Mouse (Mus musculus) intestine, embryonic 15.5 days (tissue): ENCODE measurements around the gene Gm10203. TPM values are rescaled to one million over a fixed set of nuclear protein-coding genes. Genes with fewer than 3 reads are reported as not detected.
A peak's percentile ranks its signal among the peaks of the same experiment; 100 is the strongest.

ENCODE experiments used
- ATAC-seq: fragments of 200-750 bp; cut with Nextera tagmentation; 2 replicates; pipeline ENCODE4 v1.8.0; 2017; ENCODE audit warnings: moderate TSS enrichment, moderate library complexity
- H3K27ac ChIP-seq: fragments of 300-500 bp; sonication (generic); 2 replicates; pipeline ENCODE4 v1.5.1; 2015; ENCODE audit warnings: mild to moderate bottlenecking, inconsistent platforms
- H3K27me3 ChIP-seq: fragments of 300-500 bp; sonication (generic); replicated peaks from 2 replicates; pipeline ENCODE4 v1.6.1; 2015; ENCODE audit warnings: inconsistent platforms
- H3K36me3 ChIP-seq: fragments of 300-500 bp; sonication (generic); 2 replicates; pipeline ENCODE4 v1.6.1; 2015; ENCODE audit warnings: inconsistent platforms
- H3K4me1 ChIP-seq: fragments of 300-500 bp; sonication (generic); replicated peaks from 2 replicates; pipeline ENCODE4 v1.6.1; 2015; ENCODE audit warnings: inconsistent platforms
- H3K4me2 ChIP-seq: fragments of 300-500 bp; sonication (generic); replicated peaks from 2 replicates; pipeline ENCODE4 v1.6.1; 2015; ENCODE audit warnings: mild to moderate bottlenecking, inconsistent platforms
- H3K4me3 ChIP-seq: fragments of 300-500 bp; sonication (generic); replicated peaks from 2 replicates; pipeline ENCODE4 v1.5.1; 2015; ENCODE audit warnings: inconsistent platforms
- H3K9ac ChIP-seq: fragments of 300-500 bp; sonication (generic); 2 replicates; pipeline ENCODE4 v1.6.1; 2015; ENCODE audit warnings: inconsistent platforms
- H3K9me3 ChIP-seq: fragments of 300-500 bp; sonication (generic); 2 replicates; pipeline ENCODE4 v1.6.1; 2016; ENCODE audit warnings: inconsistent platforms
- WGBS: fragments of 180-500 bp; shearing (Covaris S2); methylation state at CpG from one replicate; pipeline ENCODE4 v1.1.7; 2015; 5-methylcytosine and 5-hydroxymethylcytosine counted together
- polyA plus RNA-seq: library from polyadenylated mRNA; unstranded; fragments of >200 nt; fragmentation: Nextera tagmentation; extraction: Ambion mirVana; gene quantifications from 2 replicates; pipeline ENCODE4 v1.2.1, GENCODE M21; 2015

Gene Gm10203
- polyA plus RNA-seq, 1 experiment from 2014 or later, result not detected

DNA sequence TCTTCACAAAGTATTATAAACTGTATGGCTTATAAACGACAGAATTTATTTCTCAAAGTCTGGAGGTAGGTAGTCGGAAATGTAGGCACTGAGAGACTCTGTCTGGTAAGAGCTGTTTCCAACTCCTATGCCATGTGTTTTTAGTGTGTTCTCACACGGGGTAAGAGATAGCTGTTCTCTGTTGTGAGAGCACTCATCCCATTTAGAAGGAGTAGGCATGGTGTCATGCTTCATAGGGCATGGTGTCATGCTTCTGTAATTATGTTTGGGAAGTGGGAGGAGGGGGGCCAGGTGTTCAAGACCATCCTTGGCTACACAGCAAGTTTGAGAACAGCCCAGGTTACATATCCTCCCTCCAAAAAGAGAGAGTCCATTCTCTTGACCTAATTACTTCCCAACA lies 22.4 kb upstream of the Gm10203 start:
- Histone ChIP-seq H3K9ac (no peak overlapping the region), H3K4me1 (no peaks in the 10 kb centered on the region), H3K27me3 (no peaks in the 10 kb centered on the region), H3K4me2 (no peak overlapping the region), H3K4me3 (no peak overlapping the region), H3K9me3 (no peaks in the 10 kb centered on the region), H3K36me3 (no peaks in the 10 kb centered on the region), H3K27ac (no peak overlapping the region)
- 78% methylated on average over 3 of the region's 3 CpGs for WGBS
- ATAC-seq, result no peak

DNA sequence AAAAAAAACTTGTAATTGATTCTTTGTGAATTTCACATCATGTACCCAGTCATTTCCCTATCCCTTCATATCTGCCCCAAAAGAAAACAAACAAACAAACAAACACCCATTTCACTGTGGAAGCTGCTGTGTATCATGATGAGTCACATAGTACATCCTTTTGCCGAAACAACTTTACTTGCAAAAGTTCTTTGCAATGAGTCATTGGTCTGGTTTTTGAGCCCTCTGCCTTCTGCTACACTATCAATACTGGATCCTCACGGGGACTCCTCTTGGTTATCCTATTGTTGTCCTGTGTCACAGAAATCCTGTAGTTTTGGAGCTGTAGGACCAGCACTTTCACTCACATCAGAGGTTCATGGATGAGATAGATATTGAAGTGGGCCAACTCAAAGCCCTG lies 21.1 kb upstream of the Gm10203 start:
- Histone ChIP-seq H3K4me1 (no peaks in the 10 kb centered on the region), H3K9me3 (no peaks in the 10 kb centered on the region), H3K27ac (no peak overlapping the region), H3K4me2 (no peak overlapping the region), H3K27me3 (no peaks in the 10 kb centered on the region), H3K36me3 (no peaks in the 10 kb centered on the region), H3K4me3 (no peak overlapping the region), H3K9ac (no peak overlapping the region)
- ATAC-seq, result no peak
- WGBS, result 83% methylated on average over 2 of the region's 2 CpGs

DNA sequence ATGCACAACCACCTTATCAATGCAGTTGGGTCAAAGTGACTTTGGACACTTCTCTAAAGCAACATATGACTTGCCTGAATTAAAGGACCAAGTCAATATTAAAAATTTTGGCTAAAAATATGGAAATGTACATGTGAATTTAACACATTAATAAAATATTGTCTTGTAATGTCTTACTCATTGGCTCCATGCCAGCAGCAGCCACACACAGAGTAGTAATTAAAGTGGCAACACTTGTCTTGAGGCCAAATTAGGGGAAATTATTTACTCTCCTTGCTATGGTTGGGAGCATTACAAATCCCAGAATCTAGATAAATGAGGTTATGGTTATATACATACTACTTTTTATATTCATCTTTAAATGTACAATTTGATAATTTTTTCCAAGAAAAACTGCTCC lies 13.0 kb upstream of the Gm10203 start:
- Histone ChIP-seq H3K4me1 (no peaks in the 10 kb centered on the region), H3K4me2 (no peak overlapping the region), H3K4me3 (no peak overlapping the region), H3K27me3 (no peaks in the 10 kb centered on the region), H3K36me3 (no peaks in the 10 kb centered on the region), H3K9me3 (no peaks in the 10 kb centered on the region), H3K27ac (no peak overlapping the region), H3K9ac (no peak overlapping the region)
- no peak for ATAC-seq

DNA sequence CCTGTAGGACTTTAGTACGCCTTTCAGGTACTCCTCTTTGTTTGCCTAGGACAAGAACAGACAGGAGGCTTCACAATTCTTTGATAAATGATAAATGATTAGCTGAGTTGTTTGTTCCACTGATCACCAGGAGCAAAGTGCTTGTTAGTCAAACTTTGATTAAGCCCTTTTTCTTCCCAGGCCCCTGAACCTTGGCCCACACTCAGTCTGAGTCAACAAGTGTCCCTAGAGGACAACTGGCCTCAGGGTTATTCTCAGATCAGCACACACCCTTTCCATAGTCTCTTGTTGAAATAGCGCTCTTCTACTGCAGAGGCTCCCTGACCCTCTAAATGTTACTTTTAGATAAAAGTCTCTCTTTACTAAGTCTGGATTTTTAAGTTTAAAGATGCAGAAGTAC lies 11.0 kb upstream of the Gm10203 start:
- no peak overlapping the region for H3K27ac ChIP-seq
- 42% methylated on average over 2 of the region's 2 CpGs for WGBS
- H3K9me3 ChIP-seq, result no peaks in the 10 kb centered on the region
- no peaks in the 10 kb centered on the region for H3K27me3 ChIP-seq
- no peaks in the 10 kb centered on the region for H3K4me1 ChIP-seq
- H3K4me3 ChIP-seq, result no peak overlapping the region
- H3K4me2 ChIP-seq, result no peak overlapping the region
- peak; percentile 95 for ATAC-seq
- no peaks in the 10 kb centered on the region for H3K36me3 ChIP-seq
- H3K9ac ChIP-seq, result no peak overlapping the region

DNA sequence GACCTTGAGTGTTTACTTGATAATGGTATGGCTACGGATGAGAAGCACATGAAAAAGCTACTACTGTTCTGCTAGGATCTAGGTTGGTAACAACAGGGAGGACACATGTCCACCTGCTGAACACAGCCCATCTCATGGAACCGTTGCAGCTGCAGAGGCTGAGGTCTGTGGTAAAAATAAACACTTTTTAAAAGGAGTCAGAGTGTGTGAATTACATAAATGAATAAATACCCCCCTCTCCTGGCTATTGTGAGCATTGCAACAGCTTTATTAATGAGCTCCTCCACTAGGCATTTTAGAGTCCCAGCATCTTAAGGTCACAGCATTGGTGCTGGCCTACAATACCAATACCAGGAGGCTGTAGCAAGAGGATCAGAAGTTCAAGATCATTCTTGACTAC lies 10.1 kb upstream of the Gm10203 start:
- no peak overlapping the region for H3K9ac ChIP-seq
- no peaks in the 10 kb centered on the region for H3K4me1 ChIP-seq
- peak; percentile 66 for ATAC-seq
- no peak overlapping the region for H3K4me3 ChIP-seq
- no peaks in the 10 kb centered on the region for H3K36me3 ChIP-seq
- peak overlapping the region; percentile 54 for H3K27ac ChIP-seq
- 15% methylated on average over 2 of the region's 2 CpGs for WGBS
- H3K27me3 ChIP-seq, result no peaks in the 10 kb centered on the region
- H3K4me2 ChIP-seq, result no peak overlapping the region
- H3K9me3 ChIP-seq, result no peaks in the 10 kb centered on the region

DNA sequence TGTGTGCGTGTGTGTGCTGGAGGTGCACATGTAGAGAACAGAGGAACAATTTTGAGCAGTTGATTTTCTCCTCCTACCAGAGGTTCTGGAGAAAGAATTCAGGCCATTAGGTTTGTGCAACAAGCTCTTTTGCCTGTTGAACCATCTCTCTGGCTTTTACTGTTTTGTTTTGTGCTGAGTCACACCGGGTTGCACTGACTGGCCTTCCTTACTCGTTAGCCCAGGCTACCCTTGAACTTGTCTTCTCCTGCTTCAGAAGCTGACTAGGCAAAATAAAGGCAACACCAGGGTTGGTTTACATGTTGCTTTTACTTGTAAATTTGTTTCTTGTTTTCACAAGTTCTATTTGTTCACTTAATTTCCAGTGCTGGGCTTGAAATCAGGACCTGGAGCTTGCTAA lies 6.9 kb upstream of the Gm10203 start:
- Histone ChIP-seq H3K4me3 (no peak overlapping the region), H3K4me1 (no peaks in the 10 kb centered on the region), H3K27ac (no peak overlapping the region), H3K9ac (no peak overlapping the region), H3K36me3 (no peaks in the 10 kb centered on the region), H3K27me3 (no peaks in the 10 kb centered on the region), H3K9me3 (no peaks in the 10 kb centered on the region), H3K4me2 (no peak overlapping the region)
- ATAC-seq, result no peak
- 77% methylated on average over 3 of the region's 3 CpGs for WGBS

DNA sequence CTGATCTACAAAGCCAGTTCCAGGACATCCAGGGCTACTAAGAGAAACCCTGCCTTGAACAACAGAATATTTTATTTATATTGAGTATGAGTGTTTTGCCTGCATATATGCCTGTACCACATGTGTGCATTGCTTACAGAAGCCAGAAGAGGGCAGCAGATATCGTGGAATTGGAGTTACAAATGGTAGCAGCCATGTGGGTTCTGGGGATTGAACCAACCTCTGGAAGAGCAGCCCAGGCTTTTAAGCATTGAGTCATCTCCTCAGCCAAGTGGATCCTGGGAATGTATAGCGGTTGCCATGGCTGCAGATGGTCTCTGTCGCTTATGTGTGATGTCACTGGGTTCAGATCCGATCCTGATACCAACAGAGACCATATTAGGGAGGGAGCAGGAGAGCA lies 3.3 kb upstream of the Gm10203 start:
- no peaks in the 10 kb centered on the region for H3K27me3 ChIP-seq
- no peaks in the 10 kb centered on the region for H3K9me3 ChIP-seq
- H3K9ac ChIP-seq, result no peak overlapping the region
- no peak overlapping the region for H3K4me3 ChIP-seq
- 76% methylated on average over 4 of the region's 4 CpGs for WGBS
- no peaks in the 10 kb centered on the region for H3K4me1 ChIP-seq
- no peak overlapping the region for H3K27ac ChIP-seq
- H3K4me2 ChIP-seq, result no peak overlapping the region
- no peak for ATAC-seq
- H3K36me3 ChIP-seq, result no peaks in the 10 kb centered on the region

DNA sequence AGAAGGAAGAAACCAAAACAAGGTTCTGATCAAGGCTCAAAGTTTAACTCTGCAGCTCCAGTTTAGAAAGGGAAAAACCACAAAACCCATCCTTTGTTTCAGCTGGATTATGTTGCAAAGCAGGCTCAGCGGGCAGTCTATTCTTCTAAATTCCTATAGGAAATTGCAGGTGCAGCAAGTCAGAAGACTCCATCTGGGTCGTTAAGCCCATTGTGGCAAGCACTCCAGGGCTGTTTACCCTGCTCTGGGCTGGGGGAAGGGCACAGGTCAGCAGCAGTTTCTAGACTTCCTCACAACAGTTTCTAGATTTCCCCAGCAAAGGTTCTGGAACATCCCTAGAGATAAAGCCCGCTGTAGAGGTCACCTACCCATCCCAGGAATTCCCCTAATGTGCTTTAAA lies 1.1 kb downstream of the Gm10203 start:
- Histone ChIP-seq H3K9ac (no peak overlapping the region), H3K4me2 (no peak overlapping the region), H3K4me3 (no peak overlapping the region), H3K9me3 (no peaks in the 10 kb centered on the region), H3K27me3 (no peaks in the 10 kb centered on the region), H3K4me1 (0 out of 2 replicates have a peak, but pooled peaks cover 5% of the 10 kb centered on the region), H3K36me3 (no peaks in the 10 kb centered on the region), H3K27ac (no peak overlapping the region)
- ATAC-seq, result no peak
- 39% methylated on average over 3 of the region's 3 CpGs for WGBS

DNA sequence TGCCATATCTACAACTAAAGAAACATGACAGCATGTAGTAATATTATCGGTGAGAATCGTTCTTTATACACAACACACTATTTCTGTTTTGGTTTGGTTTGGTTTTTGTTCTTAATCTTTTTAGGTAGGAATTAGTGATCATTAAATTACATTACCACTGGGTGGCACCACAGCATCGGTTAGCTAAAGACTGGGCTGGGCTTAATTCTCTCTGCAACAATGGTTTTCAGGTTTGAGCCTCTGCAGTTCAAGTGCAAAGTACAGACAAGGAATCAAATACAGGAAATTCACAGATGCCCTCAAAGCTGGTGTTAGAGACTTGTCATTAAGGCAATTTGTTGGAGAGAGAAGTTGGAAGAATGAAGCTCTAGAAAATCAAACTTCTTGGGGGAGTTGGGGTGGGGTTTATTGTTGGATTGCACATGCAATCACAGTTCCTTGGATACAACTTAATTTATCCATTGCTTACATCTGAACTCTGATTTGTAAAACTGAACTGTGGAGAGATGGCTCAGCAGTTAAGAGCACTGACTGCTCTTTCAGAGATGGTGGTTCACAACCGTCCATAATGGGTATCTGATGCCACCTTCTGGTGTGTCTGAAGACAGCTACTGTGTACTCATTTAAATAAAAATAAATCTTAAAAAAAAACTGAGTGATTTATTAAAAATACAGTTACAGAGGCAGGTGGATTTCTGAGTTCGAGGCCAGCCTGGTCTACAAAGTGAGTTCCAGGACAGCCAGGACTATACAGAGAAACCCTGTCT lies 2.5 kb downstream of the Gm10203 start:
- H3K4me1 ChIP-seq, result 0 out of 2 replicates have a peak, but pooled peaks cover 5% of the 10 kb centered on the region
- no peak overlapping the region for H3K4me3 ChIP-seq
- peak; percentile 58 for ATAC-seq
- H3K36me3 ChIP-seq, result no peaks in the 10 kb centered on the region
- H3K9me3 ChIP-seq, result no peaks in the 10 kb centered on the region
- H3K27ac ChIP-seq, result no peak overlapping the region
- WGBS, result 29% methylated on average over 5 of the region's 5 CpGs
- no peaks in the 10 kb centered on the region for H3K27me3 ChIP-seq
- H3K9ac ChIP-seq, result no peak overlapping the region
- no peak overlapping the region for H3K4me2 ChIP-seq

DNA sequence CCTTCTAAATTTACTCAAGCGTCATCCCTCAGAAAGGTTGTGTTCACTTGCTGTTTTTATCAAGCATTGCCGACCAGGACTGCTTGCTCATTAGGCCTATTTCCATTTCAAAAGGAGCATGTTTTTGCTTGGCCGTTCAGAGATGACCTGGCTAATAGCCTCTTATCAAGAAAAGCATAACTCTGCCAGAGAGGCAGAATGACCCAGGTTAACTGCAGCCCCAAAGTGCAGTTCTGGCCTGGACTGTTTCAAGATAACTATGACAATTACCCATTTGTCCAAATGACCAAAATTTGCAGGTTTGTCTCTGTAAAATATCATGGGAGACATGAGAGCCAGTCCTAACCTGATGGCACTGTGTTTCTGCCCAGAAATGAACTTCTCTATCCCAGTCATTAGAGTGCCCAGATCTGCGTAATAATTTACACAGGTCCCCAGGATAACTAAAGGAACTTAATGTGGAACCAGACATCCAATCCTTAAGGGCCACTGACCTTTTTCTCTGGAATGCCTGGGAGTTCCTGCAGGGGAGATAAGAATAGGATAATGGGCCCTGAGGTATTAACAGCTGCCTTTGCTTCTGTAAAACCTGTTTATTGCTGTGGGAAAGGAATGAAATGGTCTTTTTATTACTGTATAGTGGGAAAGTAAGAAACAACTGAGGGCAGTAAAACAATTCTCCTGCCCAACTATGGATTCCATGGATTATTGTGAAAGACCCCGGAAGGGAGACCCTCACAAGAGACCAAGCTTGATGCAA lies 4.6 kb downstream of the Gm10203 start:
- 0 out of 2 replicates have a peak overlapping the region, but pooled peaks have one; percentile 25 for H3K27ac ChIP-seq
- H3K4me3 ChIP-seq, result no peak overlapping the region
- H3K36me3 ChIP-seq, result no peaks in the 10 kb centered on the region
- 0 out of 2 replicates have a peak, but pooled peaks cover 5% of the 10 kb centered on the region for H3K4me1 ChIP-seq
- H3K4me2 ChIP-seq, result no peak overlapping the region
- 17% methylated on average over 5 of the region's 5 CpGs for WGBS
- no peaks in the 10 kb centered on the region for H3K9me3 ChIP-seq
- no peaks in the 10 kb centered on the region for H3K27me3 ChIP-seq
- peak; percentile 77 for ATAC-seq
- H3K9ac ChIP-seq, result no peak overlapping the region

DNA sequence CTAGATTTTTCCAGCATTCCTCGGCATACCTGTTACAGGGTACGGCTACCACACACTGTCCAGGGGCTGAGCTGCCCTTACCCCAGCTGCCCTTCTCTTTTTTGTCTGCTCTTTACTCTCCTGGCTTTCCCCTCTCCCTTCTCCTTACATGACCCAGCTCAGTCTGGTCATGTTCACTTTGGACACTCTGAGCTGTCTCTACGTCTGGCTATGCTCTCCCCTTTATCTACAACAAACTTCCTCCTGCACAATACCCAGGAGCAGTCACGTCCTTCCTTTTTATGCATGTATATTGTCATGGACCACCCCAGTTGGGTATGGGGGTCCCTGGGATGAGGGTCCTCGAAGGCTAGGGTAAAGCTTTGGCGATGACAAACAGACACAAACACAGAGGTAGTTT lies 5.7 kb downstream of the Gm10203 start:
- Histone ChIP-seq H3K4me2 (no peak overlapping the region), H3K9me3 (no peaks in the 10 kb centered on the region), H3K27ac (no peak overlapping the region), H3K27me3 (no peaks in the 10 kb centered on the region), H3K4me1 (0 out of 2 replicates have a peak, but pooled peaks cover 5% of the 10 kb centered on the region), H3K36me3 (no peaks in the 10 kb centered on the region), H3K4me3 (no peak overlapping the region), H3K9ac (no peak overlapping the region)
- no peak for ATAC-seq
- WGBS, result 58% methylated on average over 6 of the region's 6 CpGs

DNA sequence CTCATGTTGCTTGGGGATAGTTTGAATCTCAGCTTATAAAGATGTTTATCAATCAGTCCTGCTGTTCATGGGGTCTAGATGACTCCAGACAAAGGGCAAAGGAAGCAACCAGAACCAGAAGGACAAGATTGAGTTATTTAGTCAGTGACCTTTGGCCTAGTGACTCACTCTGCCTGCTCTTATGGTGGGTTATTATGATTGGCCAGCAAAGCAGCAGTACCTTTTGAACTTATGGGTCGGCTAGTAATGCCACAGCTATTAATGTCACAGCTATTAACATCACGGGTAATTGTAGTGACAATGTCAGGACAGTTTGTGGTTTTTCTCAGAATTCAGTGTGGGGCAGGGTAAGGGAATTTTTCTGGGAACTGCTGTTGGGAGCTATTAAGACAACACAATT lies 8.0 kb downstream of the Gm10203 start:
- Histone ChIP-seq H3K27ac (no peak overlapping the region), H3K36me3 (no peaks in the 10 kb centered on the region), H3K9ac (no peak overlapping the region), H3K9me3 (no peaks in the 10 kb centered on the region), H3K4me3 (no peak overlapping the region), H3K4me1 (0 out of 2 replicates have a peak, but pooled peaks cover 9% of the 10 kb centered on the region), H3K4me2 (no peak overlapping the region), H3K27me3 (no peaks in the 10 kb centered on the region)
- 32% methylated on average over 2 of the region's 2 CpGs for WGBS
- no peak for ATAC-seq

DNA sequence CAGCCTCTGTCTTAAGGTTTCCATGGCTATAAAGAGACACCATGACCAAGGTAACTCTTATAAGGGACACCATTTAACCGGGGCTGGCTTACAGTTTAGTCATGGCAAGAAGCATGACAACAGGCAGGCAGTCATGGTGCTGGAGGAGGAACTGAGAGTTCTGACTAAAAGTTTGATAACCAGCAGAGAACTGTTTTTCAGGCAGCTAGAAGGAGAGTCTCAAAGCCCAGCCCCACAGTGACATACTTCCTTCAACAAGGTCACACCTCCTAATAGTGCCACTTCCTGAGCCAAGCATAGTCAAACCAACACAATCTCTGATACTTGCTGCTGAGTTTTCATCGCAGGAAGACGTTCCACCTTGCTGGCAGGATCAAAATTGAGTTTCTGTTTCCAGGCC lies 9.0 kb downstream of the Gm10203 start:
- no peak overlapping the region for H3K9ac ChIP-seq
- 0 out of 2 replicates have a peak, but pooled peaks cover 9% of the 10 kb centered on the region for H3K4me1 ChIP-seq
- 87% methylated on average over 3 of the region's 3 CpGs for WGBS
- H3K36me3 ChIP-seq, result no peaks in the 10 kb centered on the region
- no peaks in the 10 kb centered on the region for H3K27me3 ChIP-seq
- no peak overlapping the region for H3K4me3 ChIP-seq
- no peak overlapping the region for H3K27ac ChIP-seq
- ATAC-seq, result no peak
- H3K4me2 ChIP-seq, result no peak overlapping the region
- H3K9me3 ChIP-seq, result no peaks in the 10 kb centered on the region
